Mouse (Mus musculus) ES-E14 (cell line): Measurements from ENCODE around the gene Cep89. TPM values are rescaled to one million over a fixed set of nuclear protein-coding genes. Genes with fewer than 3 reads are reported as not detected.
A peak's percentile ranks its signal among the peaks of the same experiment; 100 is the strongest.

Source experiments
- DNase-seq: peaks from one replicate; pipeline ENCODE4 v3.0.0-alpha.2; 2013; ENCODE audit warnings: low read depth, low spot score
- H3K27ac ChIP-seq: 2 replicates; pipeline ENCODE4 v1.5.1; 2012; ENCODE audit warnings: low read depth, mild to moderate bottlenecking, low read length, moderate library complexity, mixed read lengths; ENCODE audit not compliant: poor library complexity, insufficient read depth, severe bottlenecking
- H3K36me3 ChIP-seq: 2 replicates; pipeline ENCODE4 v1.6.1; 2012; ENCODE audit warnings: mild to moderate bottlenecking, low read length, moderate library complexity, mixed read lengths; ENCODE audit not compliant: control insufficient read depth, poor library complexity, insufficient read depth, severe bottlenecking
- H3K4me1 ChIP-seq, 2 experiments: fragments of 150-350 bp in 1 of 2; sonication (generic) in 1 of 2; 2 replicates each; pipeline ENCODE4 v1.6.1; 2012; ENCODE audit warnings: low read length in 2 of 2, mild to moderate bottlenecking in 1 of 2, mixed read lengths in 1 of 2; ENCODE audit not compliant: control insufficient read depth in 2 of 2, insufficient read depth in 2 of 2, poor library complexity in 1 of 2
- H3K4me3 ChIP-seq, 2 experiments: fragments of 150-350 bp in 1 of 2; sonication (generic) in 1 of 2; 2 replicates each; pipeline ENCODE4 v1.5.1; 2012; ENCODE audit warnings: low read length in 2 of 2, low read depth in 1 of 2, mild to moderate bottlenecking in 1 of 2, mixed read lengths in 1 of 2; ENCODE audit not compliant: insufficient read depth in 1 of 2, poor library complexity in 1 of 2, severe bottlenecking in 1 of 2
- H3K9ac ChIP-seq: 2 replicates; pipeline ENCODE4 v1.6.1; 2012; ENCODE audit warnings: low read depth, mild to moderate bottlenecking, low read length, mixed read lengths; ENCODE audit not compliant: poor library complexity, insufficient read depth, severe bottlenecking
- H3K9me3 ChIP-seq: fragments of 150-350 bp; sonication (generic); 2 replicates; pipeline ENCODE4 v1.6.1; 2012; ENCODE audit warnings: low read depth, mild to moderate bottlenecking, low read length; ENCODE audit not compliant: control insufficient read depth, insufficient read depth
- CHD2 ChIP-seq: IDR thresholded peaks from 2 replicates; pipeline ENCODE4 v1.6.1; 2014; ENCODE audit warnings: mild to moderate bottlenecking, low read depth, low read length, inconsistent platforms
- HCFC1 ChIP-seq: IDR thresholded peaks from 2 replicates; pipeline ENCODE4 v1.6.1; 2012; ENCODE audit warnings: low read length, inconsistent platforms, borderline replicate concordance; ENCODE audit not compliant: insufficient read depth
- MAFK ChIP-seq: IDR thresholded peaks from 2 replicates; pipeline ENCODE4 v1.6.1; 2014; ENCODE audit warnings: mild to moderate bottlenecking, low read depth, low read length, inconsistent platforms; ENCODE audit not compliant: insufficient read depth
- ZC3H11A ChIP-seq: IDR thresholded peaks from 2 replicates; pipeline ENCODE4 v1.6.1; 2012; ENCODE audit warnings: low read depth, mild to moderate bottlenecking, inconsistent platforms, low read length, borderline replicate concordance
- ZNF384 ChIP-seq: IDR thresholded peaks from 2 replicates; pipeline ENCODE4 v1.6.1; 2012; ENCODE audit warnings: low read depth, low read length, inconsistent platforms
- in situ Hi-C, 2 experiments: fragments of 600-800 bp; cut with MboI; formaldehyde crosslinking; loops; one replicate each; pipeline ENCODE4 v1.15.1; 2025; ENCODE audit warnings: low sequenced_read_pairs in 2 of 2, inconsistent platforms in 1 of 2; ENCODE audit not compliant: unreplicated experiment in 2 of 2
- total RNA-seq: library from RNA; depleted of rRNA; stranded (reverse); fragments of 300-350 nt; gene quantifications from 2 replicates; pipeline ENCODE4 v1.2.3, GENCODE M21; 2012

Cep89 gene
- total RNA-seq, 1 experiment: 15.3 TPM

GRCm38 (mm10) chr7:35351155-35351554 is 45.7 kb upstream of the Cep89 start:
- Histone ChIP-seq H3K4me1 (peaks cover 0 to 14% of the 10 kb centered on the region in 2 experiments; a peak in 2 of 4 replicates), H3K4me3 (no peak overlapping the region), H3K9ac (no peak overlapping the region), H3K27ac (no peak overlapping the region; the same call in 1 of the 2 replicates), H3K9me3 (no peaks in the 10 kb centered on the region), H3K36me3 (no peaks in the 10 kb centered on the region)
- no peak for TF ChIP-seq ZNF384
- TF ChIP-seq MAFK: no peak
- no peak for TF ChIP-seq HCFC1
- no peak for TF ChIP-seq ZC3H11A
- no peak for TF ChIP-seq CHD2
- DNase-seq: no peak
- in situ Hi-C loops: no loop called here

DNA sequence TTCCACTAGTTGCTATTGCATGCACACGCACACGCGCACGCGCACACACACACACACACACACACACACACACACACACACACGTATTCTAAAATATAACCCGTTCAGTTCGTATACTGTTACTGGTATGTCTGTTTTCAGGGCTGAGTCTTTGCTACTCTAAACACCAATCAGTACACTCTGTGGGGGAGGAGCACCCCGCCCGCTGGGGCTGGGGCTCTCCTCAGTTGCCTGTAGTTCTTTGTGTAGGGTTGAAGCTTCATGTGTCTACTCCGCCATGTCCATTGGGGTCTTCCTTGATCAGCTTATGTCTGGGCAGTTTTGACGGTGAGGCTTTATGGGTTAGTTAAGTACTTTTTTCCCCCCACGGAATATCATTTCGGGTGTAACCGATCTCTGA is 43.5 kb upstream of the Cep89 start:
- Histone ChIP-seq H3K4me1 (peaks cover 0 to 19% of the 10 kb centered on the region in 2 experiments; a peak in 2 of 4 replicates), H3K9ac (no peak overlapping the region), H3K9me3 (no peaks in the 10 kb centered on the region), H3K4me3 (peak overlapping the region in 1 of 2 experiments; percentile 43; a peak in 2 of 4 replicates), H3K27ac (no peak overlapping the region), H3K36me3 (no peaks in the 10 kb centered on the region)
- in situ Hi-C loops: no loop called here
- DNase-seq: no peak
- TF ChIP-seq HCFC1 (no peak), ZNF384 (no peak), ZC3H11A (no peak), MAFK (no peak), CHD2 (no peak)

DNA sequence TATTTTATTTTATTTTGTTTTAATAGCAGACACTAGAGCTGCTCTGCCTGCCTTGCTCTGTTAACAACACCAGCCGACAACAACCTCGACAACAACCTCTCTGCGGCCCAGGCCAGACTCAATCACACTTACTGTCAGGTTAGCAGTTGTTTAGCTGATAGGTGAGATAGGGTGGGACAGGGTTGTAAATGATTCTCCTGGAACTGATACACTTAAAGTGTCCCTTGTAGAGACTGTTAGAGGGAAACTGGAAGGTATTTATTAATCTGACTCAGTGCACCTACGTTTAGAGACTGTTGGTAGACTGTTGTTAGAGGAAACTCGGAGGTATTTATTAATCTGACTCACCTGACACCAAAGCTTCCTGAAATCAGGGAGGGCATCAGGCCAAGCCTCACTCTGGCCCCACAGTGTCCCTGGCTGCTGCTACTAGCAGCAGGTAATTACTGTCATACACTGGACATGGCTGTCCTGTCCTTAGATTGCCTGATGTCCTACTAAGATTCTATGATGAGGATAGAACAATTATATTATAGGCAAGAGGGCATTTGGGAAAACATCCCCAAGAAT is 41.4 kb upstream of the Cep89 start:
- Histone ChIP-seq H3K27ac (no peak overlapping the region), H3K9ac (no peak overlapping the region), H3K4me1 (peaks cover 0 to 22% of the 10 kb centered on the region in 2 experiments; a peak in 2 of 4 replicates), H3K4me3 (no peak overlapping the region), H3K36me3 (0 out of 2 replicates have a peak, but pooled peaks cover 3% of the 10 kb centered on the region), H3K9me3 (no peaks in the 10 kb centered on the region)
- no peak for DNase-seq
- TF ChIP-seq HCFC1 (no peak), MAFK (no peak), CHD2 (no peak), ZNF384 (no peak), ZC3H11A (no peak)
- in situ Hi-C loops: no loop called here

- no peak for TF ChIP-seq ZNF384
- TF ChIP-seq CHD2: no peak
- no peak for TF ChIP-seq MAFK
- no peak for TF ChIP-seq ZC3H11A
- no peak for TF ChIP-seq HCFC1
- Histone ChIP-seq H3K27ac (no peak overlapping the region), H3K4me3 (no peak overlapping the region), H3K9me3 (no peaks in the 10 kb centered on the region), H3K36me3 (peaks cover 3% of the 10 kb centered on the region; the same call in 1 of the 2 replicates), H3K4me1 (peaks cover 2 to 21% of the 10 kb centered on the region in 2 experiments; a peak in 3 of 4 replicates), H3K9ac (no peak overlapping the region)
- in situ Hi-C loops: no loop called here
- no peak for DNase-seq
These were observed 39.2 kb upstream of the Cep89 start for GRCm38 (mm10) chr7:35357621-35358020.

GRCm38 (mm10) chr7:35362253-35362652 is 34.6 kb upstream of the Cep89 start:
- H3K36me3 ChIP-seq: peaks cover 5% of the 10 kb centered on the region; the same call in 1 of the 2 replicates
- no peak overlapping the region for H3K27ac ChIP-seq
- DNase-seq: no peak
- peaks cover 2 to 23% of the 10 kb centered on the region in 2 experiments; a peak in 3 of 4 replicates for H3K4me1 ChIP-seq
- H3K4me3 ChIP-seq: no peak overlapping the region
- no peak overlapping the region for H3K9ac ChIP-seq
- no peaks in the 10 kb centered on the region for H3K9me3 ChIP-seq
- in situ Hi-C loops: no loop called here
- TF ChIP-seq MAFK: no peak
- no peak for TF ChIP-seq CHD2
- TF ChIP-seq HCFC1: no peak
- TF ChIP-seq ZC3H11A: no peak
- TF ChIP-seq ZNF384: no peak
